Mouse (Mus musculus) heart, postnatal 25 days (tissue): Measurements from ENCODE around the gene Ddias. TPM values are rescaled to one million over a fixed set of nuclear protein-coding genes. Genes with fewer than 3 reads are reported as not detected.

ENCODE experiments used
- DNase-seq: peaks from one replicate; pipeline ENCODE4 v3.0.0; 2022; ENCODE audit warnings: low spot score
- intact Hi-C: fragments of 180-260 bp; cut with DNase I; formaldehyde crosslinking; loops from one replicate; pipeline ENCODE4 v1.15.1; 2025
- total RNA-seq, 2 experiments: library from RNA; stranded (reverse); gene quantifications; 2 replicates each; pipeline ENCODE4 v1.2.3; 2021

Ddias gene
- total RNA-seq, 2 experiments from 2014 or later, result 0.31 to 0.36 TPM

DNA sequence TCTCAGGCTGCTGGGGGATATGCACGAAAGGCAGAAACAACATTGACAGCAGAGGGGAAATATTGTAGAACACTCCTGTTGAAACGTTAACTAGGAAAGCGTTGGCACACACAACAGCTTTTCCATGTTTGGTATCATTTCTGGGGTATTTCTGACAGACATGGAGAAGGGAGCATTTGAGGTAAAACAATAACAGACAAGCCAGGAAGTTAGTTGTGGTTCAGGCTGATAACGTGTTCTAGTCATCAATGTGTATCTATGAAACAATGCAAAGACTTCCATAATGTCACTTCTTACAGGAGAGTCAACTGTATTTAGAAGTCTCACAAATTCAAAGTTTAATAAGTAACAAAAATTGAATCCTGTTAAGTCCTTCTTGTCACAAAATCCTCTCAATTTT lies 2.5 kb downstream of the Ddias start:
- intact Hi-C loops, result loop anchor here (5.0 kb wide), 1 partner anchor 211 kb away; no protein-coding TSS in a partner anchor
- no peak for DNase-seq

DNA sequence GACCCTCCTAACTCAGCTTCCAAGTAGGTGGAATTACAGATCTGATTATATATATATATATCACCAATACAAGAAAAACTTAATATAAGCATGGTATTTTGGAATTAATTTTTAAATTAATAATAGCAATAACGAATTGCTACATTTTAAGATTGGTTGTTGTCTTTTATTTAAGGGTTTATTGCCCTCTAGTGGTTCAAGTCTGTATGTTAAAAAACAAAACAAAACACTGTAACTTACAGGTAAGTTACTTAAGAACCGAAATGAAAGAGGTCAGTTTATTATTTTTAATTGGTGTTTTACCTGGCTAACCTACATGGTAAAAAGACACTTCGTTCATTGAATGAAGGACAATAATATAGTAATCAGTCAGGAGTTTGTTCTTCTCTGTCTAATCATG lies 3.9 kb downstream of the Ddias start:
- intact Hi-C loops, result loop anchor here (5.0 kb wide), 1 partner anchor 212 kb away; no protein-coding TSS in a partner anchor
- DNase-seq, result no peak

DNA sequence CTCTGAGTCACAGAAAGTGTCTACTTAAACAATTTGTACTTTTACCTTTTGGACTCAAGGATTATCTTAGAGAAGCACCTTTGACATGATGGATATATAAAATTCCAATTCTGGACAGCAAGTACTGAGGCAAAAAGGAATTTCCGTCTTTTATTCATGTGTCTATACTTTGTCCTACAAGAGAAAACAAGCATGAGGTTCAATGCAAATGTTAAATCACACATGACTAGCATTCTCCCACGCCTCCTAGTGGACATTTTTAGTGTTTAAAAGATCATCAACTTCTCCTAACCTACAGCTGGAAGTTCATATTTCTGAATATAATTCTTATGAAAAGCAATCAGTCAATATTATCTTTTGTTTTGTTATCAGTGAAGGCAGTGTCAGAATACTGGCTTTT lies 7.5 kb downstream of the Ddias start:
- no peak for DNase-seq
- intact Hi-C loops, result loop anchor here (2.0 to 10.0 kb wide), 3 partner anchors 194 to 762 kb away; no protein-coding TSS in a partner anchor

DNA sequence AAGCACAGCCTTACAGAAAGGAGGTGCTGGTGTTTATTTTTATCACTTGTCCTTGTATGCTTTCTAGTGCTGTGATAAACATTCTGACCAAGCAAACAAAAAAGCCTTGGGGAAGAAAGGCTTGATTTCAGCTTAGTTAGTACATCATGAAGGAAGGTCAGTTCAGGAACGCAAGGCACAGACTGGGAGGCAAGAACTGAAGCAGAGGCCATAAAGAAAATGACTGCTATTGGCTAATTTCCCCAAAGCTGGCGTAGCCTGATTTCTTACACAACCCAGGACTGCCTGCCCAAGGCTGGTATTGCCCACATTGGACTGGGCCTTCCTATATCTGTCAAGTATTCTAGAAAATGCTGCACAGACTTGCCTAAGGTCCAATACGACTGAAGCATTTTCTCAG lies 25.8 kb downstream of the Ddias start:
- intact Hi-C loops, result no loop called here
- no peak for DNase-seq

DNA sequence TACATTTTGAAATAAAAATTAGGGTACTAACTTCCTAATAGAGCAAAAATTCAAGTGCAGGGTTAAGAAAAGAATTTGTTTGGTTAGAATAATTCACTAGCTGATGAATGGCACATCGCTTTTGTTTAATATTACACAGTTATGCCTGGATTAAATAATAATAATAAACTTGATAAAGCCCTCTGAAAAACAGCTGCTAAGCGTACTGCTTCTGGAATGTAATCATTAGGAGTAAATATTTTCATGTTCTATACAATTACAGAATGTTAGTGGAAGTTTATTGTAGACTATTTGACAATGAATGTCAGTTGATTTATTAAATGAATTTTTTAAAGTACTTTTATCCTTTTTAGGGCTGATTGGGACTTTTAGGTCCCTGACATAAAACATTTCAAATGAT lies 31.8 kb downstream of the Ddias start:
- DNase-seq, result no peak
- intact Hi-C loops, result no loop called here

DNA sequence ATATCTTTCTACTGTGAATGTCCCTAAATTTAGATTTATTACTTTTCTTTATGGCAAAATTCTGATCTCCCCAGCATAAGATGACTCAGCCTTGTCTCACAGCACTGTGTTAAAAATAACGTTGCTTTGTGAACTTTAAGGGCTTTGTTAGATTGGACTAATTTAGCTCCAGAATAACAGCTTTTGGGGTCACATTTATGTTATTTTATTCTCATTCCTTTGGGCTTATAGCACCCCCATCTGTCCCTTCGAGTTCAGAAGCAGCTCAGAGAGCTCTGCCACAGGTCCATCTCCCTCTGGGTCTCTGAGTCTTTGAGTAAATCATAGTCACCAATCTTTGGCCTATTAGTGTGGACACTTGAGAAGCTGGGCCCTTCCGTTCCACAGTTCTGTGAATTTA lies 36.1 kb downstream of the Ddias start:
- intact Hi-C loops, result no loop called here
- DNase-seq, result no peak

DNA sequence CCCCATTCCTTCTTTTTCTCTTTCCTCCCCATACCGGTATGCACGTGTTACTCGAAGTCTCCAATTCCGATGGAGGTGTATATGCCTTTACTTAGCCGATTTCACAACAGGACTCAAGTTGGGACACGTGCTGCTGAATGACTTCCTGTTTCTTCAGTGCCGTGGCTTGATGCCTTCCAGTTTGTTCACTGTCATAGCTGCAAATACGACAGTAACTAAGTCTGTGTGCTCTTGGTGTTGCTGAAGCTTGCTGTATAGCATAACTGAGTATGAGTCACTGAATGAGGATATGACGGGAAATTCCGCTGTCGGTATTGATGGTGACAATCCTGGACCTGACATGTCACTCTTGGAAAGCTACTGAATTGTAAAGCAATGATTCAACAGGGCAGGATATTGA lies 36.8 kb downstream of the Ddias start:
- DNase-seq, result no peak
- intact Hi-C loops, result no loop called here

DNA sequence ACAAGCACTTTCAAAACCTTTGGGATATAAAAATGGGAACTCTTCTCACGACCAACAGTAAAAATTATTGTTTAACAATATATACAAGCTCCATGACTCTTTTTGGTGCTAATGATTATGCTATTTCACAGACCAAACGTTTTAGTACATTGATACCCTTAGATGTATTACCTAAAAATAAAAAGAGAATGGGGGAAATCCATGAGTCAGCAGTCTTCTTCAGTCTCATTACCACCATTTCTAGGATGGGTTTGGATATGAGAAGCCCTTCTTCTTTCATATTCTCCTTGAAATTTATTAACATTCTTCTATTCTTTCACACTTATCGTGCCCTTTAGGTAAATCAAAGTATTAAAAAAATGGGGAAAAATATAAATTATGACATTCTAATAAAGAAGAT lies 37.6 kb downstream of the Ddias start:
- intact Hi-C loops, result no loop called here
- no peak for DNase-seq

DNA sequence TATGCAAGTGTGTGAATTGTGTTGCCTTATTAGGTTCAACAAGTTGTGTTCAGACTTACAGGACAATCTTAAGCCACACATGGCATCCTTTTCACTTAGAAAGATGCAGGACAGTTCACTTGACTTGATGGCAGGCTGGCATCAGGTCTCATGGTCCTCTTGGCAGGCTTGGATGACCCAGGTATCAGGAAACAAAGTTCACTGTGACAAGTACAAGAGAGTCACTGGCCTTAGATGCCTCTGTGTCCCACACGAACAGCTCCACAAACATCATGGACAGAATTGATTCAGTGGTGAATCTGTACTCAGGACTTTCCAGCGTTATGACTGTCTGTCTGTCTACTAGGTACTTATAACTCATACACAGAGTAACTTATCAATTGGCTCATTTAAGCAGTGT lies 39.7 kb downstream of the Ddias start:
- intact Hi-C loops, result loop anchor here (5.0 kb wide), 1 partner anchor 92 kb away; the partner anchor contains the start of gene Rab30

DNA sequence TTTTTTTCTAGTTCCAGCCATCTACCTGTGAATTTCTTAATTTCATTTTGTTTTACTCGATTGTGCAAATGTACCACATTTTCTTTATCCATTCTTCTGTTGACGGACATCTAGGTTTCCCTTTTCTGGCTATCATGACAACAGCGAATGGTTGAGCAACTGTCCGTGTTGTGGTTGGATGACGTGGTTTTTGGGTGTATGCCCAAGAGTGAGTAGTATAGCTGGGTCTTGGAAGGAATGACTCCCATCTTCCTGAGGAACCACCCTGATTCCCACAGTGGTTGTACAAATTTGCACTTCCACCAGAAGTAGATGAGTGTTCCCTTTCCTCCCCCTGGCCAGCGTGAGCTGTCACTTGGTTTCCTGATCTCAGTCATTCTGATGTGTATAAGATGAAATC lies 41.7 kb downstream of the Ddias start:
- DNase-seq, result no peak
- intact Hi-C loops, result loop anchor here (5.0 kb wide), 1 partner anchor 90 kb away; the partner anchor contains the start of gene Rab30

More for the DNA sequence above, 39.7 kb downstream of the Ddias start:
- DNase-seq, result no peak

DNA sequence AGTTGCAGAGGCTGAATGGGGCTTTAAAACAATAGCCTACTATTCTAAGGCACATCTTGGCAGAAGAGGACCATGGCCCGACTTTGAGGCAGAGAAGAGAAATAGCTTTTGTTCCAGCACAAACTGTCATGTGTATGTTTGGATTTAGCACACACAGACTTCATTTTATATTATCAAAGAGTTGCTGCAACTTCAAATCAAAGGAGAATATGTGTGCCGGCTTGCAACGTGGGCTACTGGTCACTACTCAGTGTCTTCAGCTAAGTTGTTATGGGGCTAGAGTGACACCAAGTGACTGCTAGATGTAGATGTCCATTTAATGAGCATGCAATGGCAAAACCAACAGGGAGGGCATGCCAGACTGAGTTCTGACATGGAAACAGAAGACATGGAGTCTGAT lies 46.1 kb downstream of the Ddias start:
- intact Hi-C loops, result loop anchor here (2.0 to 10.0 kb wide), 2 partner anchors 197 to 263 kb away; partner anchors contain the start of gene Ccdc90b
- DNase-seq, result no peak

DNA sequence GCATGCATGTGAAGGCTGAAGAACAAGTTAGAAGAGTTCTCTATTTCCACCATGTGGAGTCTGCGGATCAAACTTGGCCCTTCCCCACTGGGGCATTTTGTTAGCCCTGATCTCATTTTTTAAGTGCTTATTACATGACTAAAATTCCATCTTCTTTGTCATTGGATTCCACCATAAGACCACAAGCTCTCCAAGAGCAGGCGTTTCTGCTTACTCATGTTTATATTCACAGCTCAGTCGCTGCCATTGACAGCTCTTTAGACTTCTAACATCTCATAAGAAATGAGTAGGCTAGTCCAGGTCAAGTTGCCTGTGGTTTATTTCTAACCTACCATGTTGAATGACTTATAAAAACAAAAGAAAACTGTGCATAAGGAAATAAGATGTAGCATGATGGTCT lies 47.8 kb downstream of the Ddias start:
- intact Hi-C loops, result loop anchor here (10.0 kb wide), 1 partner anchor 261 kb away; the partner anchor contains the start of gene Ccdc90b
- no peak for DNase-seq

DNA sequence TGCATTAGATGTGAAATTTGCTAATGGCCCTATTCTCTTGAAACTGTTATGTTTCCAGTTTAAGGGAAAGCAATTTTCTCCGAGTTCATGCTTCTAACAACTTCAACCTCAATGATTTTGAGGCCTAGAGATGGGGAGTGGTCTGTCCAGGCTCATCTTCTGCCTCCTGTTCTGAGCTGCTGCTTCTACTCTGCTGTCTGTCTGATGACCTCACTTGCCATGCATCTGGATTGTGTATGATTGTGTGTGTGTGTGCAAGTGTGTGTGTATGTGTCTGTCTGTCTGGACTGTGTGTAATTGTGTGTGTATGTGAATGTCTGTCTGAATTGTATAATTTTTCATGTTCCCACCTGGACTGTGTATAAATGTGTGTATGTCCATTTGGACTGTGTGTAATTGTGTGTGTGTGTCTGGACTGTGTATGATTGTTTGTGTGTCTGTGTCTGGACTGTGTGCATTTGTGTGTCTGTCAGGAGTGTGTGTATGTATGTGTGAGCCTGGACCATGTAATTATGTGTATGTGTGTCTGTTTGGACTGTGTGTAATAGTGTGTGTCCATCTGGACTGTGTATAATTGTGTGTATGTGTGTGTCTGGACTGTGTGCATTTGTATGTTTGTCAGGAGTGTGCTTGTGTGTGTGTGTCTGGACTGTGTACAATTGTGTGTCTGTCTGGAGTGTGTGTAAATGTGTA lies 51.5 kb downstream of the Ddias start:
- DNase-seq, result no peak
- intact Hi-C loops, result loop anchor here (10.0 kb wide), 1 partner anchor 258 kb away; the partner anchor contains the start of gene Ccdc90b

DNA sequence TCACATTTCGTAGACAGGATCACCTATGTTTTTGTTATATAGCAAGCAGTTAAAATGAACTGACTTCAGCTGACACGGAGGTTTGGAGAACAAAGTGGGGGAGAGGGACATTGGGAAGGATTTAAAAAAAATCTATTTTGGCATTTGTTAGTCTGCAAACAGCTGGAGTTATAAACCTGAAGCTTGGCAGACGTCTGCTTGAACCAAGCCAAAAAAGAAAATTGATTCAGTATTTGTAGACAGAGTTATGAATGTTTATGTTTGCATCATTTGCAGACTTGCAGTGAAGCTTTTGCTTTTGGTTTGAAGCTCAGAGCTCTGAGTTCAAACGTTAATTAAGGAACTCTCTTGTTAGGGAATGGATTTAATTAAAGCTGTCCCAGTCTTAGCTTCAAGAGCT lies 52.2 kb downstream of the Ddias start:
- intact Hi-C loops, result loop anchor here (10.0 kb wide), 1 partner anchor 257 kb away; the partner anchor contains the start of gene Ccdc90b
- DNase-seq, result no peak

DNA sequence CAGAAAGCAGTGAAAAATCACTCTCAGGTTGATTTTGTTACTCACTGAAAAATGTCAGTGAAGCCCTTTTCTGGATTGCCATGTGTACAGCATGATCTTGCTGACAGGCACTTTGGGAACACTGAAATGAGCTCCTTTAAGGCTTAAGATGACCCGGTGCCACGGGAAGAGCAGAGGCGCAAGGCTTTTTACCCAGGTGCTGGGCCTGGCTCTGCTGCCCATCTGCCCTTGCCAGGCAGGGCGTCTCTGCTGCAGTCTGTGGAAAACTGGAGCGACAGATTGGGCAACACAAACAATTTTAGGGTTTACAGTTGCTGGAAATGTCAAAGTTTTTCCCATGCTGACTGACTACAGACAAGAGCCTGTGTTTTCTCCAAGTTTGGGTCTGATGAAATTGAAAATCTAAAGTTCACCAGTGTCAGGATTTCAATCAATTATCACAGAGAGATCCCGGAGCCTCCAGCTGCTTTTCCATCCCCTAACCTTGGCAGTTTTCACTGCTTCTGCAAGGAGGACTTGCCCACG lies 53.0 kb downstream of the Ddias start:
- intact Hi-C loops, result loop anchor here (10.0 kb wide), 1 partner anchor 256 kb away; the partner anchor contains the start of gene Ccdc90b
- no peak for DNase-seq

DNA sequence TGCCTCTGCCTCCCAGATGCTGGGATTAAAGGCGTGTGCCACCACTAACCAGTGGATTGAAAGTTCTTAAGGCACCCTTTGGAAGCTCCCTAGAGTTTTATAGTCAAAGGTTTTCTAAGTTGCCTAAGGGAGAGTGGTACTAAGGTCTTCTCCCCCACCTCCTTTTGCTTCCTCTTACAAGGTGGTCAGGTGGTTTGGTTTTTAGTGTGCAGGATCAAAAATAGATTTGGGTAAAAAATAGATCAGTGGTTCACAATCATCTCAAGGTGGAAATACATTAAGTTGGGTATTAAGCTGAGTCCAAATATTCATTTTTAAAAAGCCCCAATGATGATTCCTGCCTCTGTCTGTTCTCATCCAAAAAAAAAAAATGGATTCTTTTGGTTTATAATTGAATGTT lies 53.6 kb downstream of the Ddias start:
- intact Hi-C loops, result loop anchor here (10.0 kb wide), 1 partner anchor 256 kb away; the partner anchor contains the start of gene Ccdc90b
- DNase-seq, result no peak

DNA sequence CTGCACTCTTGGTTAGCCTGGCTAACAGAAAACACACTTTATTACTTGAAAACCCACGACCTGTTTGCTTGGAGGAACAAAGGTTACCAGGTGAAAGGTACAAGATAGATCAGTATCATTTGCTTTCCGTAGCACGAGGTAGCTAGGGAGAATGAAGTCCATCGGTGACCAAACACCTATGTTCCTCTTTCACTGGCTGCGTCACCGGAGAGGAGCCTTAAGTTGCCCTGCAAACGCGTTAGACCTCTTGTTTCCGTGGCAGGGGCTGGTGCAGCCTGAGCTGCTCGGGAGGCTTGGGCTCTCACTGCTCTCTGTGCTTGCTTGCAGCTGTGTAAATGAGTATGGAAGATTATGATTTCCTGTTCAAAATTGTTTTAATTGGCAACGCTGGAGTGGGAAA lies 54.4 kb downstream of the Ddias start:
- no peak for DNase-seq
- intact Hi-C loops, result loop anchor here (10.0 kb wide), 1 partner anchor 255 kb away; the partner anchor contains the start of gene Ccdc90b

DNA sequence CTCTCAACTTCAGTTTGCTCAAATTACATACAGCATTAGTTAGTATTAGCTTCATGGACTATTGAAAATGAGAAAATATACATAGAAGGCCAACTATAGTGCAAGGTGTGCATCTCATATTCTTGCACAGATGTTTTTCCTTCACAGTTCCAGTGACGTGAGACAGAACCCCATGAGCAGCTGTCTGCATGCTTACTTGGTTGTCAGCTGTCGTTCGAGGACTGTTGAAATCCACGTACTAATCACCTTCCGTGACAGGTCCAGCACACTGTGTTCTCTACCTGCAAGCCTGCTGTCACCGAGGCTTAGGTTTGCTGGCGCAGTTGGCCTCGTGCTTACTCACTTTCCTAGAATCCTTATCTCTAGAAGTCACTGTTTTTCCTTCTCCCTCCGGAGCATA lies 56.2 kb downstream of the Ddias start:
- intact Hi-C loops, result no loop called here
- DNase-seq, result no peak

DNA sequence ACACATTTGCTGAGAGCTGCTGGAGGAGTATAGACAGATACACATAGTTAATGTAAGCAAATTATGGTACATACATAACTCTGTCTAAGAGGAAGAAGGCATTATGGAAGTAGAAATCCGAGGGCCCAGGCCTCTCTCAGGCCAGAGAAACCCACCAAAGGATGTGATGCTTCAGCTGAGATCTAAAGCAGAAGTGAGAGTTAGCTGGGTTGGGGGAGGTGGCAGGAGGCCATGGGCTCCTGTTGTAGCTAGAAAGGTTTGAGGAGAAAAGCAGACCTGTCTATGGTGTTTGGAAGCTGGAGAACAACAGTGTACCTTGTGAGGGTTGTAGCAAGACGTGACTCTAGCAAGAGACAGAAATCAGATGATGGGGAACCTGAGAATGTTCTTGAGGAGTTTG lies 56.8 kb downstream of the Ddias start:
- intact Hi-C loops, result no loop called here

DNA sequence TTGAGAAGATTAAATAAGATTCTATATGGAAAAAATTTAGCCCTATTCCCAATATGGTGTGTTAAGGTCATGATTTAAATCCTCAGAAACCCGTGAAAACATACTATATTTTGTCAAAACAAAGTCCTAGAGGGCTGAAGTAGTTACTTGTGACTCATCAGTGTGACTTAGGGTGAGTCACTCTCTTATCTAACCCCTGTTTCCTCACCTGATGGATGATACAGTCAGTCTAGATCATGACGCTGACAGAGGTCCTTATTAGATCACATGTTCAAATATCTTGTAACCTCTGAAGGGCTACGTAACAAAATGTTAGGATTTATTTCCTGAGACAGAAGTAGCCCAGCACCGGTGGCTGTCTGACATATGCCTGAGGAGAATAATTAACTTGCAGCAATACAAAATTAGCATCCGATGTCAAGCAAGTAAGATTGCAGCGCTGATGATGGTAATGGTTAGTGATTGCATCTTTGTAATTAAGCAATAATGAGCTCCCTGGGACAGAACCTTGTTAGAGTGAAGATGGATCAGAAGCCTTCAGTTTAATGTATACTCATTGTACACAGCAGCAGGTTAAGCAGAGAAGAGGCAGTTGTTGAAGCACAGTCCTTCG lies 62.3 kb downstream of the Ddias start:
- intact Hi-C loops, result loop anchor here (5.0 kb wide), 1 partner anchor 49 kb away; no protein-coding TSS in a partner anchor

More for the DNA sequence above, 56.8 kb downstream of the Ddias start:
- no peak for DNase-seq

More for the DNA sequence above, 62.3 kb downstream of the Ddias start:
- DNase-seq, result no peak
